Mouse (Mus musculus): ENCODE results near the gene Rab3il1. TPM values are rescaled to one million over a fixed set of nuclear protein-coding genes. Genes with fewer than 3 reads are reported as not detected.

Rab3il1 gene
- polyA plus RNA-seq, 1 experiment, result 362 TPM

GRCm38 (mm10) chr19:10057486-10058351 is 56.2 kb downstream of the Rab3il1 start:
- Histone ChIP-seq H3K4me1 (ENCODE audit: control insufficient read depth, insufficient read depth, low read length) (no peaks in the 10 kb centered on the region), H3K27me3 (ENCODE audit: control insufficient read depth, insufficient read depth, low read length) (no peaks in the 10 kb centered on the region), H3K27ac (ENCODE audit: control insufficient read depth, insufficient read depth, low read depth, low read length) (no peak overlapping the region), H3K4me3 (ENCODE audit: control insufficient read depth, low read depth, low read length) (no peak overlapping the region), H3K36me3 (ENCODE audit: control insufficient read depth, insufficient read depth, low read length) (no peaks in the 10 kb centered on the region)
- TF ChIP-seq POLR2A (IDR thresholded peaks at IDR 0.05; ENCODE audit: control insufficient read depth, low read depth, low read length), result no peak
- no peak for TF ChIP-seq CTCF (IDR thresholded peaks at IDR 0.05; ENCODE audit: control insufficient read depth, insufficient read depth, insufficient replicate concordance, low read depth, low read length)

- Histone ChIP-seq H3K4me3 (ENCODE audit: control insufficient read depth, low read depth, low read length) (no peak overlapping the region), H3K27ac (ENCODE audit: control insufficient read depth, insufficient read depth, low read depth, low read length) (no peak overlapping the region), H3K4me1 (ENCODE audit: control insufficient read depth, insufficient read depth, low read length) (no peaks in the 10 kb centered on the region), H3K36me3 (ENCODE audit: control insufficient read depth, insufficient read depth, low read length) (no peaks in the 10 kb centered on the region), H3K27me3 (ENCODE audit: control insufficient read depth, insufficient read depth, low read length) (no peaks in the 10 kb centered on the region)
- no peak for TF ChIP-seq POLR2A (IDR thresholded peaks at IDR 0.05; ENCODE audit: control insufficient read depth, low read depth, low read length)
- no peak for TF ChIP-seq CTCF (IDR thresholded peaks at IDR 0.05; ENCODE audit: control insufficient read depth, insufficient read depth, insufficient replicate concordance, low read depth, low read length)
Measured at GRCm38 (mm10) chr19:10058352-10058825, 56.9 kb downstream of the Rab3il1 start.

GRCm38 (mm10) chr19:10058876-10059427 is 57.5 kb downstream of the Rab3il1 start:
- no peaks in the 10 kb centered on the region for H3K36me3 ChIP-seq (ENCODE audit: control insufficient read depth, insufficient read depth, low read length)

DNA sequence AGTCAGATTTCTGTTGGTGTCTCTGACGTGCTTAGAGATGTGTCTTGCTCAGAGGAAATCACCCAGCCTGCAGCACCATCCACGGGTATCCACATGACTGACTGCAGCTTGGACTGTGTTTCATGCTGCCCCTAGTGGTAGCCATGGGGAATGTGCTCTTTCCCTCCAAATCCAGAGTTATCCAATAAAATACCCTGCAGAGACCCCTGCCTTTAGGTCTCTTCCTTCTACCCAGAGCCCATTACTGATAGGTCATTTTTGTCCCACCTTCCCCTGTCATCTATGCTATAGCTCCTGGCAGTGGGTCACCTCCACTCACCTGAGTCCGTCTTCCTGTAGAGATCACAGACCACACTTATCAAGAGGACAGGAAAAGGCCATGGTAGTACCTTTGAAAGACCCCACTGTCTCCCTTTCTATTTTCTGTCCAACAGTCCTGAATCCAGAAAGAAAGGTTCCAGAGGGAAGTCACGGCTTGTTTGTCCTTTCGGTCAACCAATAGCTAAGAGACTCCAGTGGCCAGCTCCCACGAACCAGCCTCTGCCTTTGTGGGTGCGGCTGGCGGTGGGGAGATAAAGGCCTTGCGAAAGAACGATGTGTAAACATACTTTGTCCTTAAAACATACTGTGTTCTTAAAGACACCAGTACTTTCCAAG is 58.6 kb downstream of the Rab3il1 start:
- H3K4me3 ChIP-seq (ENCODE audit: control insufficient read depth, low read depth, low read length), result peak overlapping the region; percentile 41; the same call in 1 of the 2 replicates
- H3K27me3 ChIP-seq (ENCODE audit: control insufficient read depth, insufficient read depth, low read length), result no peaks in the 10 kb centered on the region
- no peaks in the 10 kb centered on the region for H3K36me3 ChIP-seq (ENCODE audit: control insufficient read depth, insufficient read depth, low read length)
- H3K27ac ChIP-seq (ENCODE audit: control insufficient read depth, insufficient read depth, low read depth, low read length), result peak overlapping the region; percentile 77
- TF ChIP-seq POLR2A (IDR thresholded peaks at IDR 0.05; ENCODE audit: control insufficient read depth, low read depth, low read length) (no peak), CTCF (IDR thresholded peaks at IDR 0.05; ENCODE audit: control insufficient read depth, insufficient read depth, insufficient replicate concordance, low read depth, low read length) (peak; percentile 72; the same call in 1 of the 2 replicates)
- no peaks in the 10 kb centered on the region for H3K4me1 ChIP-seq (ENCODE audit: control insufficient read depth, insufficient read depth, low read length)

More at GRCm38 (mm10) chr19:10058876-10059427, 57.5 kb downstream of the Rab3il1 start:
- Histone ChIP-seq H3K4me1 (ENCODE audit: control insufficient read depth, insufficient read depth, low read length) (no peaks in the 10 kb centered on the region), H3K4me3 (ENCODE audit: control insufficient read depth, low read depth, low read length) (no peak overlapping the region), H3K27ac (ENCODE audit: control insufficient read depth, insufficient read depth, low read depth, low read length) (no peak overlapping the region), H3K27me3 (ENCODE audit: control insufficient read depth, insufficient read depth, low read length) (no peaks in the 10 kb centered on the region)
- TF ChIP-seq CTCF (IDR thresholded peaks at IDR 0.05; ENCODE audit: control insufficient read depth, insufficient read depth, insufficient replicate concordance, low read depth, low read length), result no peak
- no peak for TF ChIP-seq POLR2A (IDR thresholded peaks at IDR 0.05; ENCODE audit: control insufficient read depth, low read depth, low read length)

DNA sequence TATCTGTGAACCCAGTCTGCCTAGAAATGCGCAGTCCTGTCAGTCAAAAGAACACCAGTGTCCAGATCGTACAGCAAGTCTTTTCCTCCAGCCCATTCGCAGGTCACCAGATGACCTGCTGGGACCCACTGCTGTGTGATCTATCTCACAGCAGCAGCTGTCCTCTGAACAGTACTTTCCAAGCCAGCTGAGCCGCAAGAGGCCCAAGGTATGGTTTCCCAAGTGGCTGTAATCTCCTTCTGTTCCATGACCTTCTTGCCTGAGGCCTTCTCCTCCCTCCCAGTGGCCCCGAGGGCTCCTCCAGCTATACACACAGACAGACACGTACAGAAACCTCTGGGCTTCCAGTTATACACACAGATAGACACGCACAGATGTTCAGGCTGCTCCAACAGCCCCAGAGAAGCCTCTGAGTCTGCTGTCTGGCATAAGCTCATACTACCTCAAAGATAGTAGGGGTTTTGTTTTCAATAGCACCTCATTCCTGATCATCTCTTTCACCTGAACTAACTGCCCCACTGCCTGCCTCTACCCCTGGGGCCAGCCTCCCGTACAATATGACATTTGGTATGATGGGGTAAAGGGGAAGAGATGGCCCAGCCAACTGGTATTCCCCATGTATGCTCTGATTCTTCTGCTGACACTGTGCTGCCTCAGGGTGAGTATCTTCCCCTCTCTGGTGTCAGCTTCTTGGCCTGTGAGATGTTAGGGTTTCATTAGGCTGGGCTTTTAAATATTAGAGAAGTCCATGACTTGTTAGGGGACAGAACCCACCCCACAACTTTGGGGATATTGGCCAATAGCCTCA is 59.5 kb downstream of the Rab3il1 start:
- H3K4me3 ChIP-seq (ENCODE audit: control insufficient read depth, low read depth, low read length), result no peak overlapping the region
- peak overlapping the region; percentile 71 for H3K27ac ChIP-seq (ENCODE audit: control insufficient read depth, insufficient read depth, low read depth, low read length)
- H3K36me3 ChIP-seq (ENCODE audit: control insufficient read depth, insufficient read depth, low read length), result no peaks in the 10 kb centered on the region
- no peaks in the 10 kb centered on the region for H3K27me3 ChIP-seq (ENCODE audit: control insufficient read depth, insufficient read depth, low read length)
- TF ChIP-seq CTCF (IDR thresholded peaks at IDR 0.05; ENCODE audit: control insufficient read depth, insufficient read depth, insufficient replicate concordance, low read depth, low read length), result no peak
- no peak for TF ChIP-seq POLR2A (IDR thresholded peaks at IDR 0.05; ENCODE audit: control insufficient read depth, low read depth, low read length)
- H3K4me1 ChIP-seq (ENCODE audit: control insufficient read depth, insufficient read depth, low read length), result no peaks in the 10 kb centered on the region

DNA sequence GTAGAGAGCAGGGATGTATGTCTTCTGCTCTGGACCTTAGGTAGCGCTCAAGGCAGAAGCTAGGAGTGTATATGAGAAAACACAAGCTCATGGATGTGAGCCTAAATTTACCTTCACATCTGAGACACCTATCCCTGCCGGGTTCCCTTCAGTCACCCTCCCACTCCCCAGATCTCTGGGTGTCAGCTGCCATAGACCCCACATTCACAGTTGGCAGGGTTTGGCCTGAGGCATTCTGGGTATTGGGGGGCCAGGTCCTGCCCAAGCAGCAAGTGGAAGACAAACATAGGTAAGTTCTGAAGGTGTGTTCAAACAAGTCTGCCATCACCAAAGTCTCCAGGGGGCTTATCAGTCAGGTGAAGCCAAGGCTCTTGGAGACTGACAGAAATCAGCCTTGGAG is 60.2 kb downstream of the Rab3il1 start:
- Histone ChIP-seq H3K4me1 (ENCODE audit: control insufficient read depth, insufficient read depth, low read length) (no peaks in the 10 kb centered on the region), H3K27me3 (ENCODE audit: control insufficient read depth, insufficient read depth, low read length) (no peaks in the 10 kb centered on the region), H3K36me3 (ENCODE audit: control insufficient read depth, insufficient read depth, low read length) (no peaks in the 10 kb centered on the region), H3K4me3 (ENCODE audit: control insufficient read depth, low read depth, low read length) (no peak overlapping the region), H3K27ac (ENCODE audit: control insufficient read depth, insufficient read depth, low read depth, low read length) (no peak overlapping the region)
- TF ChIP-seq POLR2A (IDR thresholded peaks at IDR 0.05; ENCODE audit: control insufficient read depth, low read depth, low read length) (no peak), CTCF (IDR thresholded peaks at IDR 0.05; ENCODE audit: control insufficient read depth, insufficient read depth, insufficient replicate concordance, low read depth, low read length) (no peak)
